Mouse (Mus musculus): ENCODE measurements around the gene Rbfox3.
"Not testable (repeated sequence)": the region's sequence is repeated elsewhere in the genome, so short reads cannot be mapped to it uniquely, and the experiment has no call there.

The Rbfox3 gene

DNA sequence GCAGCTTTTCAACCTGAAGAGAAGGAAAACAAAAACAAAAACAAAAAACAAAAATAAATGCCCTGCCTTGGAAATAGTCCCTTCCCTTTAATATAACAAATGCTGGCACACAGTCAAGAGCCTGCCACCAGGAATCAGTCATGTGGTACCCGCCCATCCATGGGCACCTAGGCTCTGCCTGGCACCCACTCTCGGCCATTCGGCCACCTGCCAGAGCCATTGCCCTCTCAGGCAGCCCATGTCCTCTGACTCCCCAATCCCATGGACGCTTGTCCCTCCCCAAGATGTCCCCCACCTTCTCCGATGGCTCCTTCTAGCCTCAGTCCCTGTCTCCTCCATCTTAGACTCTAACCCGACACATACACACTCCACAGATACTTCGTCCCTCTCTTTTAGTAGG, 100.0 kb downstream of the Rbfox3 start:
- DNase-seq = no peak

- no peak for DNase-seq
Observed at GRCm38 (mm10) chr11:118807511-118807910, 103.9 kb downstream of the Rbfox3 start.

DNA sequence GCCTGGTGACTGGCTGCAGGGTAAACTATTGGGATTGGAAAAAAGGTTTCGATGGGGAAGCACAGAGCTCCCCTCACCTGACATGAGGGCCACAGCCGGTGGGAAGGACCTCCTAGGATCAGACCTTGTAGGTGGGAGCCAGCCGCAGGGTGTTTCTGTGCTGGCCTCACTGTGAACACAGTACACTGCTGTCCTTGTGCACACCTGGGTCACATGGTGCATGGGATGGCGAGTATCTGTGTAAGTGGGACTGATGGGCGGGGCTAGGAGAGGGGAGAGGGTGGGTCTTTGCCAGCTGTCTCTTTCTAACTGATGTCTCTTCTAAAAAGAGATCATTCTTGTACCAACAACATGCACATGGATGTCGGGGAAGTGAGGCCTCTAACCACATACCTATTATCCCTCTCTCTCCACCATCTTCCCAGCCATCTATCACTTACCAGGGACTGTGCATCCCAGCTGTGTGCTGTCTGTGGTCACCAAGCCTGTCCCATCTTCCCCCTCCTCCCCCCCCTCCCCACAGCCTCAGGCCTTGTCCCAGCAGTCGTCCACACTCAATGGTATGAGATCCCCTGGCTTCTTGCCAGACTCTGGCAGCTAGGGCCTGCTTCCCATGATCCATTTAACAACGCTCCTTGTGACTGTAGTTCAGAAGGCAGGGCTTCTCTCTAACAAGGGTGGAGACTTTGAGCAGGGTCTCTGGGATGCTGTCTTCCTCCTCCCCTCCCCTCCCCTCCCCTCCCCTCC, 116.4 kb downstream of the Rbfox3 start:
- DNase-seq = no peak

GRCm38 (mm10) chr11:118793639-118794021, 117.8 kb downstream of the Rbfox3 start:
- DNase-seq = peak; percentile 59

DNA sequence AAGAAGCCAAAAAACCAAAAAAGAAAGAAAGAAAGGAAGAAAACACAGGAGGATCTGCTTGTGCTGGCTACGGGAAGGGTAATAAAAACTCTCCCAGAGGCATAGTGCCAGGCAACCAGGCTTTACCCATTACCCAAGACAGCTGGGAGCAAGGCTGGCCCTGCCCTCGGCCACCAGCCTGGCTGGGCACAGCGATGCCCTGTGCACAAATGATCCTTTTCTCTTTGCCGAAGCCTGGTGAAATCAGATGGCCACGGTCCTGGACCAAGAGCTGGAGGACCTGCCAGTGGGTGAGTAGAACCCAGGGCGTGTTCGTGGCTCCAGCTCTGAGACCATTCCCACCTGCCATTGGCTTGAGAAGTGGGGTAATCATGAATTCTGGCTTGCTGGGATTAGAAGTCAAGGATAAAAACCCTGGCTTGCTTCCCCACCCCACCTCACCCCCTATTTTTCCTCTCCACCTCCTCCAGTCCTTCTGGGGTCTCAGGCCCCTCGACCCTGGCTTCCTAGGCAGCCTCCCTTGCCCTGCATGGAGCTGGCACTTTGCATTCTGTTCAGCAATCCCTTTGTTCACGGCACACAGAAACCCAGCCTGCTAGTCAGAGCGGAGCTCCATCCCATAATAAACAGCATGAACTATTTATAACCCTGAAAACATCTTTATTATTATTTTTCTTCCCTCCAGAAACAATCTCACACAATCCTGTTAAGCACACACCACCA, 118.3 kb downstream of the Rbfox3 start:
- DNase-seq = peak; percentile 44

- DNase-seq = peak; percentile 24
Observed at GRCm38 (mm10) chr11:118792163-118792915, 119.1 kb downstream of the Rbfox3 start.

DNA sequence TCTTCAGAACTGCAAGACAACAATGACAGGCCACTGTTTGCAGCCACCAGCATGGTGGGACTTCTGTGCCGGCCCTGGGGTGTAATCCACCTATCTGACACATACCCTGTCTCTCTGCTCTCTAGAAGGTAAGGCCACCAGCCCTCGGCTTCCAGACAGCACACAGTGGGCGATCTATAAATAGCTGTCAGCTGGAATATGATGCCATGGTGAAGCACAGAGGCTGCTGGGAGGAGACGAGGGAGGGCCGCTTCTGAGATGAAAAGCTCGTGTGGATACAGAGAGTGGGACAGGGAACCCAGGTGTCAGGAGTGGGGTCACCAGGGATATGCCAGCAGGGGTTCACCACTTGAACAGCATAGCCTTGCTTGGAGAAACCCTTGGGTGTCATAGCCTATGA, 120.0 kb downstream of the Rbfox3 start:
- no peak for DNase-seq

DNA sequence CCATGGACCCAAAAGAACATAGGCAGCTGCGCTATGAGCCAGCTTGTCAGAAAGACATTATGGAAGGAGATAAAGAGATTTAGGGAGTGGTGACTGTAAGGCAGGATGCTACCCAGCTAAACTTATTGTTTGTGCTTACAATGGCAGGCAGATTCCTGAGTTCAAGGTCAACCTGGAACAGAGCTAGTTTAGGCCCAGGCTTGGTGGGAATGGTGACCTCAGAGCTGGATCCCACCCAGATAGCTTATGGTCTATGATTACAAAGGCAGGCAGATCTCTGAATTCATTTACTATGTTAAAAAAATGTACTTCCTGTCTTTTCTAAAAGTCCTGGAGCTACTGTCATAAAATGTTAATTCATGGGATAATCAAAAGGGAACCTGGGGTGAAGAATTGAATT, 123.3 kb downstream of the Rbfox3 start:
- no peak for DNase-seq

DNA sequence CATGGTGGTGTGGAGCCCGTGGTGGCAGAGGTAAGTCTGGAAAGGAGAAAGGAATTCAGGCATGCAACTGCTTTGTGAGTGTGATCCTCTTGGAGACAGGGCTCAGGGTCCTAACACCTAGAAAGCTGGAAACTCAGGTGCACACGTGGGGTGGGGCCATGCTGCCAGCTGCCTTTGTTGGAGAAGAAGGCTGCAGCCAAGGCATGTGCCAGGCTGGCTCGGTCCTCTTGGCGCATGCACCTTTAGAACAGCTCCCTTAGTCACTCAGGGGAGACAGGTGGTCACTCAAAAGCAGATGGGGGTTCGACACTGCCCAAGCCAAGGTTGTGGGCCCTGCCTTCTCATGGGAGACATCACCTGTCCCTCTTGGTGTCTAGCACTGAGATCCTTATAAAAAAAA, 128.7 kb downstream of the Rbfox3 start:
- no peak for DNase-seq

DNA sequence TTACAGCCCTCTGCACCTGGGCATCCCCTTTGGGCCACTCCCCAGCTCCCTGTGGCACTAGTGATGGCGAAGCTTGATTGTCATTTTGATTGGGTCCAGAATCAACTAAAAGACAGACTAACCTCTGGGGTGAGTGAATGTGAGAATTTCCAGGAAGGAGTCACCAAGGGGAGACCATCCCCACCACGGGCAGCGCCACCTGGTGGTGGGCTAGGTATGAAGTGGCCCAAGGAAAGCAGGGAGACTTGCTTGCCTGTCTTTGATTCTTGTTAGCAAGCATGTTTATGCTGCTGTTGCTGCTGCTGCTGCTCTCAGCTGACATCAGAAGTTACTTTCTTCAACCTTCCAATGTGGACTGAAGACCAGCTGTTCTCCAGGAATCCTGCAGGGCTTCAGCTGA, 135.6 kb downstream of the Rbfox3 start:
- DNase-seq = peak; percentile 51

DNA sequence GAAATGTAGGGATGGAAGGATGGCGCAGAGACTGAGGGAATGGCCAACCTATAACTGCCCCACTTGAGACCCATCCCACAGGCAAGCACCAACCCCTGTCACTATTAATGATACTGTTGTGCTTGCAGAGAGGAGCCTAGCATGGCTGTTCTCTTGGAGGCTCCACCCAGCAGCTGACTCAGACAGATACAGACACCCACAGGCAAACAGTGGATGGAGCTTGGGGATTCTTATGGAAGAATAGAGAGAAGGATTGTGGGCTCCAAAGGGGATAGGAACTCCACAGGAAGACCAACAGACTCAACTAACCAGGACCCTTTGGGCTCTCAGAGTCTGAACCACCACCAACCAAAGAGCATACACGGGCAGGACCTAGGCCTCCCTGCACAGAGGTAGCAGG, 136.6 kb downstream of the Rbfox3 start:
- not testable (repeated sequence) for DNase-seq

GRCm38 (mm10) chr11:118773076-118773583, 138.3 kb downstream of the Rbfox3 start:
- no peak for DNase-seq

GRCm38 (mm10) chr11:118771358-118771757, 140.0 kb downstream of the Rbfox3 start:
- no peak for DNase-seq

GRCm38 (mm10) chr11:118770789-118771188, 140.6 kb downstream of the Rbfox3 start:
- no peak for DNase-seq

GRCm38 (mm10) chr11:118769542-118769941, 141.9 kb downstream of the Rbfox3 start:
- no peak for DNase-seq

DNA sequence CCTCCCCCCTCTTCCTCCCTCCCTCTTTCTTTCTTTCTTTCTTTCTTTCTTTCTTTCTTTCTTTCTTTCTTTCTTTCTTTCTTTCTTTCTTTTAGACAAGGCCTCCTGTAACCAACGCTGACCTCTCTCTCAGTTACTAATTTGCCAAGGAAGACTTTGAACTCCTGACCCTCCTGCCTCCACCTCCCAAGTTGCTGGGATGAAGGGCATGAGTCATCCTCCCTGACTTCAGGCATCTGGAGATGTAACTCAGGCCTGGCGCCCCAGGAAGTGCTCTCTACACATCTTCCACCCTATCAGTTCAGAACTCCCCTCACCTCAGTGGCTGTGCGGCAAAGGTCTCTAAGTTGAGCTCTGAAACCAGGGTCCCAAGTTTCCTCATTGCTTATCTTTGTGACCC, 143.0 kb downstream of the Rbfox3 start:
- DNase-seq = no peak

- no peak for DNase-seq
Observed at GRCm38 (mm10) chr11:118767411-118767810, 144.0 kb downstream of the Rbfox3 start.

- no peak for DNase-seq
Observed at GRCm38 (mm10) chr11:118760296-118760988, 151.0 kb downstream of the Rbfox3 start.

- DNase-seq = no peak
Observed at GRCm38 (mm10) chr11:118759228-118759627, 152.2 kb downstream of the Rbfox3 start.

GRCm38 (mm10) chr11:118758277-118758990, 153.0 kb downstream of the Rbfox3 start:
- no peak for DNase-seq

DNA sequence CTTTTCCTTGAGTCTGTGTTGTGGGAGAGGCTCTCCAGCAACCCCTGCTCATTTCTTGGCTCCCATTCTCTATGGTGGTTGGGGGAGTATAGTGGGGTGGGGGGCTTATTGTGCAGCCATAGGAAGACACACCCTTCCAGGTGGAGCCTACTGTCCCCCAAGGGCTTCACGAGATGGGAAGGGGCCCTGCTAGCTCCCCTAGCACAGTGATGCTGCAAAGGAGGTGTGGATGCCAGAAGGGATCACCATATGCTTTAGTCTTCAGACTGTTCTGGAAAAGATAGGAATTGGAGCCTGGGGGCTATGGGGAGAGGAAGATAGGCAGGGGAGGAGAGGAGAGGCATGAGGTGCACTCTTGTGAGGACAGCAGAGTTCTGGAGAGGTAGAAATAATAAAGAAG, 153.9 kb downstream of the Rbfox3 start:
- DNase-seq = no peak

GRCm38 (mm10) chr11:118755003-118755402, 156.4 kb downstream of the Rbfox3 start:
- no peak for DNase-seq
